ENCODE assay signal across 8 mouse cellular contexts in genomic region chr11:89988936-89989589, GRCm38 (mm10). TPM values are rescaled to one million over a fixed set of nuclear protein-coding genes. Genes with fewer than 3 reads are reported as not detected.
DNase-seq lines count a peak whose midpoint lies in the region; ATAC-seq lines count a peak whose summit lies in the region.
"Had no signal": no experiment of that assay in that cellular context is flagged by ENCODE, and none has a peak within 500 bp of the region (broad histone marks: within the 10 kb centered on the region; RNA-seq: fewer than 3 reads in every experiment).

No protein-coding gene starts in this region.

- 24% methylated on average over 8 of the region's 8 CpGs for WGBS in forebrain, embryonic 13.5 days
- 25% methylated on average over 8 of the region's 8 CpGs for WGBS in hindbrain, embryonic 11.5 days

- H3K27ac ChIP-seq in forebrain, embryonic 13.5 days: no peak overlapping the region
- no peak overlapping the region for H3K27ac ChIP-seq in hindbrain, embryonic 11.5 days (ENCODE audit: low read depth, low read length)

- no peaks in the 10 kb centered on the region for H3K9me3 ChIP-seq in forebrain, embryonic 13.5 days (replicated peaks)
- H3K9me3 ChIP-seq in hindbrain, embryonic 11.5 days (ENCODE audit: control insufficient read depth, low read length): no peaks in the 10 kb centered on the region
- H3K9me3 ChIP-seq: megakaryocyte, embryonic 14.5 days had no signal

- no peaks in the 10 kb centered on the region for H3K27me3 ChIP-seq in forebrain, embryonic 13.5 days
- no peaks in the 10 kb centered on the region for H3K27me3 ChIP-seq in hindbrain, embryonic 11.5 days (ENCODE audit: control insufficient read depth, insufficient read depth, low read length)

- H3K4me3 ChIP-seq in forebrain, embryonic 13.5 days: no peak overlapping the region
- H3K4me3 ChIP-seq in hindbrain, embryonic 11.5 days (ENCODE audit: low read depth, low read length): no peak overlapping the region
- H3K4me3 ChIP-seq: megakaryocyte, embryonic 14.5 days had no signal

- peak; percentile 52 for DNase-seq in Muller cell, postnatal 12 days (ENCODE audit: inconsistent ontology term)
- DNase-seq in c-Kit-positive CD71-negative TER-119-negative erythroid progenitor cells, embryonic 14.5 days (ENCODE audit: low read depth): peak; percentile 43
- DNase-seq in hindbrain, embryonic 11.5 days (ENCODE audit: low spot score): peak; percentile 85
- peak; percentile 65 to 75 for DNase-seq in layer of hippocampus, postnatal 14 days (ENCODE audit: low spot score in 2 of 2)
- peak; percentile 62 to 84 for DNase-seq in lung, postnatal 4 days
- peak; percentile 62 to 82 for DNase-seq in right cerebral cortex, postnatal 10 days (ENCODE audit: low spot score in 2 of 2)

- H3K36me3 ChIP-seq in forebrain, embryonic 13.5 days (ENCODE audit: poor library complexity, severe bottlenecking): no peaks in the 10 kb centered on the region
- H3K36me3 ChIP-seq in hindbrain, embryonic 11.5 days (ENCODE audit: control insufficient read depth, insufficient read depth, low read length): no peaks in the 10 kb centered on the region

- H3K4me1 ChIP-seq in forebrain, embryonic 13.5 days: no peaks in the 10 kb centered on the region
- H3K4me1 ChIP-seq in hindbrain, embryonic 11.5 days (replicated peaks; ENCODE audit: control insufficient read depth, insufficient read depth, low read length): no peaks in the 10 kb centered on the region; the same call in 1 of the 2 replicates

- no peak overlapping the region for H3K4me2 ChIP-seq in forebrain, embryonic 13.5 days
- no peak overlapping the region for H3K4me2 ChIP-seq in hindbrain, embryonic 11.5 days (replicated peaks; ENCODE audit: low read depth, low read length)

- no peak overlapping the region for H3K9ac ChIP-seq in forebrain, embryonic 13.5 days
- H3K9ac ChIP-seq in hindbrain, embryonic 11.5 days (ENCODE audit: low read depth, low read length): no peak overlapping the region

- peak; percentile 78 for ATAC-seq in forebrain, embryonic 13.5 days
- ATAC-seq in hindbrain, embryonic 11.5 days (ENCODE audit: low FRiP score): peak; percentile 47; the same call in 1 of the 2 replicates

RNA-seq across cellular contexts. Expression of gene Pctp, which starts 13.6 kb away (rescaled TPM):
- 2.6 TPM in 2 replicates for polyA plus RNA-seq in forebrain, embryonic 13.5 days (2015; fragmentation: Nextera tagmentation; extraction: Ambion mirVana)
- polyA plus RNA-seq in hindbrain, embryonic 11.5 days (2014; fragmentation: Nextera tagmentation; extraction: Ambion mirVana): 5.1 and 6.2 TPM in 2 replicates
- total RNA-seq in layer of hippocampus, postnatal 14 days (2021): under 1 TPM; 0.53 to 0.95 TPM

RNA-seq across cellular contexts. Expression of gene Tmem100, which starts 41.1 kb away (rescaled TPM):
- polyA plus RNA-seq in forebrain, embryonic 13.5 days (2015; fragmentation: Nextera tagmentation; extraction: Ambion mirVana): 4.8 and 5.0 TPM in 2 replicates
- polyA plus RNA-seq in hindbrain, embryonic 11.5 days (2014; fragmentation: Nextera tagmentation; extraction: Ambion mirVana): 6.0 and 6.6 TPM in 2 replicates
- total RNA-seq in layer of hippocampus, postnatal 14 days (2021): 10 to 100 TPM; 28.0 TPM
